Mouse (Mus musculus): ENCODE measurements around the gene Tcf7l2.

The Tcf7l2 gene

GRCm38 (mm10) chr19:55939090-55939489, 197.5 kb downstream of the Tcf7l2 start:
- DNase-seq (ENCODE audit: low spot score) = no peak

- DNase-seq (ENCODE audit: low spot score) = no peak
These were observed 198.1 kb downstream of the Tcf7l2 start for GRCm38 (mm10) chr19:55939719-55940118.

GRCm38 (mm10) chr19:55940538-55941252, 199.1 kb downstream of the Tcf7l2 start:
- DNase-seq (ENCODE audit: low spot score) = no peak

GRCm38 (mm10) chr19:55941253-55942125, 199.9 kb downstream of the Tcf7l2 start:
- DNase-seq (ENCODE audit: low spot score) = no peak

GRCm38 (mm10) chr19:55951397-55951796, 209.8 kb downstream of the Tcf7l2 start:
- DNase-seq (ENCODE audit: low spot score) = no peak

GRCm38 (mm10) chr19:55953207-55953606, 211.6 kb downstream of the Tcf7l2 start:
- no peak for DNase-seq (ENCODE audit: low spot score)

GRCm38 (mm10) chr19:55955126-55955525, 213.5 kb downstream of the Tcf7l2 start:
- no peak for DNase-seq (ENCODE audit: low spot score)

GRCm38 (mm10) chr19:55956745-55957144, 215.1 kb downstream of the Tcf7l2 start:
- no peak for DNase-seq (ENCODE audit: low spot score)

GRCm38 (mm10) chr19:55964421-55964820, 222.8 kb downstream of the Tcf7l2 start:
- DNase-seq (ENCODE audit: low spot score) = no peak

GRCm38 (mm10) chr19:55966066-55966465, 224.4 kb downstream of the Tcf7l2 start:
- DNase-seq (ENCODE audit: low spot score) = no peak

- DNase-seq (ENCODE audit: low spot score) = no peak
These were observed 228.4 kb downstream of the Tcf7l2 start for GRCm38 (mm10) chr19:55969929-55970531.

GRCm38 (mm10) chr19:55976073-55976472, 234.5 kb downstream of the Tcf7l2 start:
- no peak for DNase-seq (ENCODE audit: low spot score)
